Comparison of ENCODE assay signal across 27 mouse cellular contexts in the genomic region with DNA sequence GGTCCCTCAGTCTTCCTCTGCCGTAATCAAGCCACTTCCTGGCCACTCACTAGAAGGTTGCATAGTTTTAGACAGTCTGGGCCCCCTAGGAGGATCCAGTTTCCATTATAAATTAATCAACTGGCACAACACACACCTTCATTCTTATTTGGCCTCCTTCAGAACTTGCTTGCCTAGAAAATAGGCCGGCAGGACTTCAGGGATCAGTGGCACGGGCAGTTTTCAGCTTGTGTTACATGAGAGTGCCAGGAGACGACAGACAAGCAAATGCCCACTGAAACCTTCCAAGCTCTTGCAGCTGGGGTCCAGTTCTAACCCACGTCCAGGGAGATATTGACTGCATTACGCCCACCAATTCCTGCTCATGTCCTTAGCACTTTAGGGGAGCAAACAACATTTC. TPM values are rescaled to one million over a fixed set of nuclear protein-coding genes. Genes with fewer than 3 reads are reported as not detected.
DNase-seq lines count a peak whose midpoint lies in the region; ATAC-seq and TF ChIP-seq lines count a peak whose summit lies in the region.
"Had no signal": no experiment of that assay in that cellular context is flagged by ENCODE, and none has a peak within 500 bp of the region (broad histone marks: within the 10 kb centered on the region; RNA-seq: fewer than 3 reads in every experiment).

No protein-coding gene starts in this region.

- H3K4me3 ChIP-seq in heart, adult 2 months: no peak overlapping the region
- no peak overlapping the region for H3K4me3 ChIP-seq in heart, embryonic 12.5 days
- no peak overlapping the region for H3K4me3 ChIP-seq in lung, postnatal 0 days (ENCODE audit: low read depth, low read length)
- H3K4me3 ChIP-seq in lung, adult 2 months (replicated peaks; ENCODE audit: extremely low read depth, low read depth, low read length): no peak overlapping the region
- H3K4me3 ChIP-seq: embryonic facial prominence, embryonic 15.5 days; hindbrain, embryonic 10.5 days; intestine, embryonic 15.5 days; layer of hippocampus, adult 2 months; limb, embryonic 13.5 days; lung, embryonic 15.5 days; midbrain, embryonic 15.5 days; neural tube, embryonic 12.5 days had no signal

- peak overlapping the region; percentile 38 for H3K27ac ChIP-seq in heart, adult 2 months
- H3K27ac ChIP-seq in heart, embryonic 12.5 days (ENCODE audit: poor library complexity, severe bottlenecking): no peak overlapping the region
- peak overlapping the region; percentile 57 for H3K27ac ChIP-seq in lung, postnatal 0 days (ENCODE audit: low read length)
- H3K27ac ChIP-seq: hindbrain, embryonic 10.5 days; intestine, embryonic 15.5 days; layer of hippocampus, adult 2 months; limb, embryonic 13.5 days; liver, embryonic 14.5 days; lung, embryonic 15.5 days; midbrain, embryonic 15.5 days; neural tube, embryonic 12.5 days had no signal

- H3K9ac ChIP-seq in heart, adult 2 months (ENCODE audit: low read depth, low read length): no peak overlapping the region
- H3K9ac ChIP-seq in heart, embryonic 12.5 days: no peak overlapping the region
- no peak overlapping the region for H3K9ac ChIP-seq in lung, postnatal 0 days (replicated peaks; ENCODE audit: low read depth)
- H3K9ac ChIP-seq: embryonic facial prominence, embryonic 15.5 days; intestine, embryonic 15.5 days; limb, embryonic 13.5 days; liver, embryonic 14.5 days; lung, embryonic 15.5 days; midbrain, embryonic 15.5 days; neural tube, embryonic 12.5 days had no signal

- DNase-seq in heart, adult 2 months: no peak
- DNase-seq in kidney, adult 11 months: peak; percentile 70
- DNase-seq in kidney, postnatal 10 days: no peak
- DNase-seq in lung, postnatal 0 days (ENCODE audit: low spot score): no peak
- no peak for DNase-seq in lung, adult 2 months
- no peak for DNase-seq in left cerebral cortex, postnatal 25 days (ENCODE audit: low spot score in 2 of 2)
- DNase-seq: adrenal gland, postnatal 25 days; cerebellum, adult 9-10 months; gastrocnemius, postnatal 10 days; layer of hippocampus, postnatal 36 days; lung, postnatal 4 days; right cerebral cortex, postnatal 14 days; spleen, adult 18-20 months had no signal

- no peaks in the 10 kb centered on the region; the same call in 1 of the 2 replicates for H3K79me2 ChIP-seq in heart, adult 2 months (replicated peaks; ENCODE audit: control insufficient read depth, insufficient read depth, low read length)

- no peak for TF ChIP-seq POLR2A in heart, adult 2 months (IDR thresholded peaks at IDR 0.05; ENCODE audit: insufficient read depth, low read depth, low read length)
- no peak for TF ChIP-seq POLR2A in lung, adult 2 months (IDR thresholded peaks at IDR 0.05; ENCODE audit: borderline replicate concordance, extremely low read depth, low read depth, low read length)

- no peaks in the 10 kb centered on the region for H3K36me3 ChIP-seq in heart, adult 2 months (ENCODE audit: control insufficient read depth, insufficient read depth, low read length)
- H3K36me3 ChIP-seq in heart, embryonic 12.5 days: peaks cover 3% of the 10 kb centered on the region; the same call in 1 of the 2 replicates
- H3K36me3 ChIP-seq in lung, postnatal 0 days (ENCODE audit: insufficient read depth, low read length): no peaks in the 10 kb centered on the region
- H3K36me3 ChIP-seq: embryonic facial prominence, embryonic 15.5 days; hindbrain, embryonic 10.5 days; lung, embryonic 15.5 days; midbrain, embryonic 15.5 days; neural tube, embryonic 12.5 days had no signal

- H3K9me3 ChIP-seq in heart, embryonic 12.5 days (replicated peaks): no peaks in the 10 kb centered on the region
- no peaks in the 10 kb centered on the region for H3K9me3 ChIP-seq in lung, postnatal 0 days (ENCODE audit: low read length)
- H3K9me3 ChIP-seq: embryonic facial prominence, embryonic 15.5 days; hindbrain, embryonic 10.5 days; intestine, embryonic 15.5 days; limb, embryonic 13.5 days; lung, embryonic 15.5 days; midbrain, embryonic 15.5 days; neural tube, embryonic 12.5 days had no signal

- WGBS in heart, adult 2 months: 69% methylated on average over 6 of the region's 6 CpGs
- WGBS in heart, embryonic 12.5 days: 56% methylated on average over 6 of the region's 6 CpGs
- WGBS in lung, postnatal 0 days: 43% methylated on average over 6 of the region's 6 CpGs
- 48% methylated on average over 6 of the region's 6 CpGs for WGBS in lung, adult 2 months

- H3K4me2 ChIP-seq in heart, embryonic 12.5 days: no peak overlapping the region
- H3K4me2 ChIP-seq in lung, postnatal 0 days (replicated peaks; ENCODE audit: low read depth, low read length): no peak overlapping the region
- H3K4me2 ChIP-seq: embryonic facial prominence, embryonic 15.5 days; intestine, embryonic 15.5 days; limb, embryonic 13.5 days; lung, embryonic 15.5 days; midbrain, embryonic 15.5 days; neural tube, embryonic 12.5 days had no signal

- intact Hi-C loops in heart, adult 2 months (cut with DNase I): no loop called here
- intact Hi-C loops in left cerebral cortex, postnatal 25 days (cut with DNase I): no loop called here

- ATAC-seq in heart, embryonic 12.5 days (ENCODE audit: insufficient number of reproducible peaks, low FRiP score): no peak
- no peak for ATAC-seq in lung, postnatal 0 days
- ATAC-seq: forebrain, embryonic 14.5 days; hindbrain, embryonic 16.5 days; intestine, embryonic 15.5 days; midbrain, embryonic 15.5 days had no signal

- TF ChIP-seq EP300 in heart, adult 2 months (IDR thresholded peaks at IDR 0.05; ENCODE audit: insufficient read depth, low read depth, low read length): no peak
- TF ChIP-seq EP300 in lung, postnatal 0 days (IDR thresholded peaks at IDR 0.05): no peak

- H3K27me3 ChIP-seq in heart, adult 2 months (ENCODE audit: control insufficient read depth, insufficient read depth, low read length): no peaks in the 10 kb centered on the region
- no peaks in the 10 kb centered on the region for H3K27me3 ChIP-seq in heart, embryonic 12.5 days (replicated peaks)
- H3K27me3 ChIP-seq in lung, postnatal 0 days (replicated peaks; ENCODE audit: insufficient read depth, low read length): no peaks in the 10 kb centered on the region
- H3K27me3 ChIP-seq: embryonic facial prominence, embryonic 15.5 days; intestine, embryonic 15.5 days; limb, embryonic 13.5 days; lung, embryonic 15.5 days; midbrain, embryonic 15.5 days; neural tube, embryonic 12.5 days had no signal

- TF ChIP-seq CTCF in heart, adult 2 months (IDR thresholded peaks at IDR 0.05): no peak
- no peak for TF ChIP-seq CTCF in lung, postnatal 0 days (IDR thresholded peaks at IDR 0.05)
- no peak for TF ChIP-seq CTCF in lung, adult 2 months (IDR thresholded peaks at IDR 0.05; ENCODE audit: insufficient read depth, low read length)

- H3K4me1 ChIP-seq in heart, adult 2 months (ENCODE audit: control insufficient read depth, insufficient read depth, low read length): no peaks in the 10 kb centered on the region
- peaks cover 41% of the 10 kb centered on the region for H3K4me1 ChIP-seq in heart, embryonic 12.5 days (replicated peaks)
- H3K4me1 ChIP-seq in lung, postnatal 0 days (ENCODE audit: insufficient read depth, low read depth, low read length): peaks cover 16% of the 10 kb centered on the region
- peaks cover 7% of the 10 kb centered on the region for H3K4me1 ChIP-seq in lung, adult 2 months (ENCODE audit: control insufficient read depth, insufficient read depth, low read length)

RNA-seq across cellular contexts. Expression of a gene that starts 13.9 kb away (rescaled TPM):
- 1 to 10 TPM; 1.5 to 2.0 TPM for total RNA-seq in heart, adult 2 months (2021)
- 0.98 and 1.00 TPM in 2 replicates for polyA plus RNA-seq in heart, adult 2 months (2012; rRNA removed)
- polyA plus RNA-seq in heart, embryonic 12.5 days (2016; fragmentation: Nextera tagmentation; extraction: Ambion mirVana): 9.2 and 11.7 TPM in 2 replicates
- polyA plus RNA-seq in lung, postnatal 0 days (2015; fragmentation: Nextera tagmentation; extraction: Ambion mirVana): 123 and 134 TPM in 2 replicates
- polyA plus RNA-seq in lung, adult 2 months (2012; rRNA removed): 7.9 and 12.6 TPM in 2 replicates
- not detected for total RNA-seq in left cerebral cortex, postnatal 25 days (2021)
- total RNA-seq: layer of hippocampus, postnatal 36 days; left cerebral cortex, postnatal 10 days had no signal

RNA-seq across cellular contexts. Expression of a gene that starts 19.6 kb away (rescaled TPM):
- total RNA-seq in heart, adult 2 months (2021): 10 to 100 TPM; 39.4 to 46.4 TPM
- polyA plus RNA-seq in heart, adult 2 months (2012; rRNA removed): 40.5 and 45.7 TPM in 2 replicates
- 87.7 and 90.4 TPM in 2 replicates for polyA plus RNA-seq in heart, embryonic 12.5 days (2016; fragmentation: Nextera tagmentation; extraction: Ambion mirVana)
- 429 and 453 TPM in 2 replicates for polyA plus RNA-seq in lung, postnatal 0 days (2015; fragmentation: Nextera tagmentation; extraction: Ambion mirVana)
- 317 and 391 TPM in 2 replicates for polyA plus RNA-seq in lung, adult 2 months (2012; rRNA removed)
- total RNA-seq in left cerebral cortex, postnatal 25 days (2021): 10 to 100 TPM; 21.1 to 24.4 TPM

RNA-seq across cellular contexts. Expression of a gene that starts 24.0 kb away (rescaled TPM):
- 10 to 100 TPM; 63.6 to 74.6 TPM for total RNA-seq in heart, adult 2 months (2021)
- polyA plus RNA-seq in heart, adult 2 months (2012; rRNA removed): 123 and 138 TPM in 2 replicates
- polyA plus RNA-seq in heart, embryonic 12.5 days (2016; fragmentation: Nextera tagmentation; extraction: Ambion mirVana): 99.4 and 104 TPM in 2 replicates
- 93.9 and 96.2 TPM in 2 replicates for polyA plus RNA-seq in lung, postnatal 0 days (2015; fragmentation: Nextera tagmentation; extraction: Ambion mirVana)
- polyA plus RNA-seq in lung, adult 2 months (2012; rRNA removed): 182 and 190 TPM in 2 replicates
- total RNA-seq in left cerebral cortex, postnatal 25 days (2021): 10 to 100 TPM; 48.5 to 52.0 TPM

RNA-seq across cellular contexts. Expression of a gene that starts 27.0 kb away (rescaled TPM):
- total RNA-seq in heart, adult 2 months (2021): 10 to 100 TPM in 1 of 2 experiments, 1 to 10 TPM in 1; 8.7 to 10.3 TPM
- polyA plus RNA-seq in heart, adult 2 months (2012; rRNA removed): 16.3 and 18.4 TPM in 2 replicates
- 13.2 and 13.9 TPM in 2 replicates for polyA plus RNA-seq in heart, embryonic 12.5 days (2016; fragmentation: Nextera tagmentation; extraction: Ambion mirVana)
- polyA plus RNA-seq in lung, postnatal 0 days (2015; fragmentation: Nextera tagmentation; extraction: Ambion mirVana): 222 and 246 TPM in 2 replicates
- polyA plus RNA-seq in lung, adult 2 months (2012; rRNA removed): 242 and 329 TPM in 2 replicates
- 10 to 100 TPM; 13.6 to 14.2 TPM for total RNA-seq in left cerebral cortex, postnatal 25 days (2021)
- total RNA-seq: common myeloid progenitor, adult 5-6 weeks had no signal

RNA-seq across cellular contexts. Expression of a gene that starts 29.8 kb away (rescaled TPM):
- total RNA-seq in heart, adult 2 months (2021): 1 to 10 TPM; 2.9 to 3.2 TPM
- 8.2 and 8.4 TPM in 2 replicates for polyA plus RNA-seq in heart, adult 2 months (2012; rRNA removed)
- polyA plus RNA-seq in heart, embryonic 12.5 days (2016; fragmentation: Nextera tagmentation; extraction: Ambion mirVana): 3.4 and 4.3 TPM in 2 replicates
- 2.2 and 2.4 TPM in 2 replicates for polyA plus RNA-seq in lung, postnatal 0 days (2015; fragmentation: Nextera tagmentation; extraction: Ambion mirVana)
- polyA plus RNA-seq in lung, adult 2 months (2012; rRNA removed): 30.6 and 41.5 TPM in 2 replicates
- 1 to 10 TPM; 2.2 to 3.2 TPM for total RNA-seq in left cerebral cortex, postnatal 25 days (2021)
